Mouse (Mus musculus): ENCODE measurements at regions not wholly inside any gene's neighbourhood (a gene's known extent, or its start where the extent isn't known, plus 50 kb on each side); places are given as distances from the start of the nearest gene placed in this dataset.

DNA sequence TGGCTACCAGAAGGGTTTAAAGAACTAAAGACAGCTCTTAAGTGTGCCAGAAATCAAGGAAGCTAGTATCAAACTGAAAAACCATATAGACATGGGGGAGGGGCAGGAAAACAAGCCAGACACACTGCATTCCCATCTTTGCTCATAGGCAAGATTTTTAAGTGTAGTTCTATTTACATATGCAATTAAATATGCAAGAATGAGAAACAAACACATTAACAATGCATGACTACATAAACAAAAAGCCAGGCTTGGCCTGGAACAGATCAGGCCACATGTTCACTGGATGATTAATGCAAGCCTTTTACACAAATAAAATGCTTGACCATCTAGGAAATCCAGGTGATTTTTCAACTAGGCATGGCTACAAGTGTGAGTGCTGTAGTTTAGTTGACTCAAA is 798.0 kb downstream of the Cypt12 start:
- no peak for TF ChIP-seq CTCF (IDR thresholded peaks at IDR 0.05; ENCODE audit: low read depth)
- TF ChIP-seq EP300 (optimal IDR thresholded peaks at IDR 0.05) = no peak

All from stomach, postnatal 0 days (tissue).